Mouse (Mus musculus): Measurements from ENCODE around the gene Slc27a4. TPM values are rescaled to one million over a fixed set of nuclear protein-coding genes. Genes with fewer than 3 reads are reported as not detected.

Slc27a4 gene
- total RNA-seq, 2 experiments from 2014 or later: 27.4 to 40.6 TPM

GRCm38 (mm10) chr2:29855585-29856210, 53.3 kb downstream of the Slc27a4 start:
- no peak for DNase-seq (ENCODE audit: low spot score in 2 of 2)

- no peak for DNase-seq (ENCODE audit: low spot score in 2 of 2)
Measured at GRCm38 (mm10) chr2:29856451-29857260, 54.2 kb downstream of the Slc27a4 start.

GRCm38 (mm10) chr2:29857341-29857740, 54.9 kb downstream of the Slc27a4 start:
- DNase-seq (ENCODE audit: low spot score in 2 of 2): no peak

- no peak for DNase-seq (ENCODE audit: low spot score in 2 of 2)
Measured at GRCm38 (mm10) chr2:29857967-29858366, 55.5 kb downstream of the Slc27a4 start.

- no peak for DNase-seq (ENCODE audit: low spot score in 2 of 2)
Measured at GRCm38 (mm10) chr2:29858748-29859473, 56.5 kb downstream of the Slc27a4 start.

- DNase-seq (ENCODE audit: low spot score in 2 of 2): no peak
Measured at GRCm38 (mm10) chr2:29865125-29865524, 62.7 kb downstream of the Slc27a4 start.

Small RNAs within 50 kb of the gene (microRNA-seq; reads per million reads assigned to microRNA genes)
- gene Mir219a-2 (ENCODE audit: borderline number of aligned reads in 2 of 2): 0 reads per million in 2 experiments
- 0 reads per million in 2 experiments for gene Mir219b (ENCODE audit: borderline number of aligned reads in 2 of 2)

Other genes with a start within 250 kb of the Slc27a4 start
- 10 to 100 TPM; 46.8 to 51.6 TPM for gene Rapgef1, start 182.9 kb upstream of the Slc27a4 start, total RNA-seq (2021)
- gene Gm13420, start 50.9 kb upstream of the Slc27a4 start, total RNA-seq (2021): not detected
- not detected for gene Gm13547, start 43.3 kb upstream of the Slc27a4 start, total RNA-seq (2021)
- 10 to 100 TPM; 21.0 to 23.4 TPM for gene Coq4, start 15.1 kb upstream of the Slc27a4 start, total RNA-seq (2021)
- 10 to 100 TPM; 31.1 to 31.4 TPM for gene Trub2, start 14.1 kb upstream of the Slc27a4 start, total RNA-seq (2021)
- gene Urm1, start 17.4 kb downstream of the Slc27a4 start, total RNA-seq (2021): 10 to 100 TPM; 36.2 to 43.9 TPM
- gene Cercam, start 66.5 kb downstream of the Slc27a4 start, total RNA-seq (2021): 10 to 100 TPM in 1 of 2 experiments, 1 to 10 TPM in 1; 8.4 to 11.7 TPM
- 10 to 100 TPM; 28.2 to 36.4 TPM for gene Odf2, start 86.6 kb downstream of the Slc27a4 start, total RNA-seq (2021)
- gene Gle1, start 132.8 kb downstream of the Slc27a4 start, total RNA-seq (2021): 10 to 100 TPM; 28.1 to 30.8 TPM
- gene Sptan1, start 162.9 kb downstream of the Slc27a4 start, total RNA-seq (2021): 100 to 1,000 TPM; 191 to 224 TPM
- 10 to 100 TPM; 15.9 to 18.3 TPM for gene Wdr34, start 246.2 kb downstream of the Slc27a4 start, total RNA-seq (2021)

Measured in adrenal gland, adult 18-20 months (tissue).